Mouse (Mus musculus) adrenal gland, postnatal 4 days (tissue): Measurements from ENCODE around the gene Slc39a5. TPM values are rescaled to one million over a fixed set of nuclear protein-coding genes. Genes with fewer than 3 reads are reported as not detected.

Source experiments
- microRNA-seq: library from miRNA; unstranded; fragments of <30 nt; microRNA quantifications from one replicate; pipeline ENCODE4 v1.2.0, GENCODE M21; 2021
- total RNA-seq, 2 experiments: library from RNA; stranded (reverse); gene quantifications; 2 replicates each; pipeline ENCODE4 v1.2.3; 2021

Slc39a5 gene
- total RNA-seq, 2 experiments from 2014 or later = 5.7 to 13.2 TPM

Small RNA genes within 50 kb of the gene (microRNA-seq; reads per million reads assigned to microRNA genes)
- gene Gm25361 (not detected), gene Gm26308 (not detected), gene Mir6914 (not detected), gene Mir6915 (1.3 reads per million)

Other genes with a start within 250 kb of the Slc39a5 start
- 100 to 1,000 TPM in 1 of 2 experiments, 10 to 100 TPM in 1; 90.2 to 104 TPM for gene Rbms2, start 220.9 kb downstream of the Slc39a5 start, total RNA-seq
- 1 to 10 TPM; 4.8 to 8.2 TPM for gene Gls2, start 206.8 kb downstream of the Slc39a5 start, total RNA-seq
- 10 to 100 TPM; 23.2 to 25.9 TPM for gene Spryd4, start 189.4 kb downstream of the Slc39a5 start, total RNA-seq
- not detected for gene Mip, start 175.4 kb downstream of the Slc39a5 start, total RNA-seq
- 10 to 100 TPM; 28.4 to 34.0 TPM for gene Timeless, start 169.2 kb downstream of the Slc39a5 start, total RNA-seq
- 1 to 10 TPM in 1 of 2 experiments, not detected in 1; 4.7 TPM for gene Apon, start 147.1 kb downstream of the Slc39a5 start, total RNA-seq
- 10 to 100 TPM; 13.3 to 76.4 TPM for gene Apof, start 132.6 kb downstream of the Slc39a5 start, total RNA-seq
- 10 to 100 TPM; 41.5 to 45.9 TPM for gene Stat2, start 130.7 kb downstream of the Slc39a5 start, total RNA-seq
- gene Il23a, start 102.5 kb downstream of the Slc39a5 start, total RNA-seq = not detected
- gene Pan2, start 97.9 kb downstream of the Slc39a5 start, total RNA-seq = 10 to 100 TPM; 43.6 to 45.3 TPM
- gene Cnpy2, start 78.8 kb downstream of the Slc39a5 start, total RNA-seq = 100 to 1,000 TPM; 178 to 188 TPM
- gene Cs, start 63.5 kb downstream of the Slc39a5 start, total RNA-seq = 100 to 1,000 TPM; 300 to 355 TPM
- gene Coq10a, start 32.2 kb downstream of the Slc39a5 start, total RNA-seq = 10 to 100 TPM; 48.3 to 62.1 TPM
- gene Ankrd52, start 24.1 kb downstream of the Slc39a5 start, total RNA-seq = 10 to 100 TPM; 71.5 to 75.1 TPM
- gene Nabp2, start 10.3 kb upstream of the Slc39a5 start, total RNA-seq = 10 to 100 TPM; 69.5 to 72.7 TPM
- gene Rnf41, start 10.4 kb upstream of the Slc39a5 start, total RNA-seq = 10 to 100 TPM; 49.9 to 50.9 TPM
- 100 to 1,000 TPM; 138 to 157 TPM for gene Smarcc2, start 58.0 kb upstream of the Slc39a5 start, total RNA-seq
- 100 to 1,000 TPM; 703 to 716 TPM for gene Myl6, start 92.9 kb upstream of the Slc39a5 start, total RNA-seq
- 1 to 10 TPM; 6.8 to 8.2 TPM for gene Myl6b, start 97.5 kb upstream of the Slc39a5 start, total RNA-seq
- 10 to 100 TPM; 30.3 to 34.5 TPM for gene Esyt1, start 124.6 kb upstream of the Slc39a5 start, total RNA-seq
- gene Zc3h10, start 146.5 kb upstream of the Slc39a5 start, total RNA-seq = 10 to 100 TPM; 10.9 to 11.0 TPM
- 1,000 to 10,000 TPM; 3,532 to 3,650 TPM for gene Rpl41, start 148.1 kb upstream of the Slc39a5 start, total RNA-seq
- 100 to 1,000 TPM; 112 to 119 TPM for gene Pa2g4, start 164.8 kb upstream of the Slc39a5 start, total RNA-seq
- gene Erbb3, start 188.4 kb upstream of the Slc39a5 start, total RNA-seq = 10 to 100 TPM in 1 of 2 experiments, 1 to 10 TPM in 1; 8.9 to 10.9 TPM
- 100 to 1,000 TPM; 935 to 938 TPM for gene Rps26, start 225.5 kb upstream of the Slc39a5 start, total RNA-seq
- gene Ikzf4, start 244.8 kb upstream of the Slc39a5 start, total RNA-seq = 1 to 10 TPM; 3.8 to 4.1 TPM